Mouse (Mus musculus) T-helper 2 cell (primary cell): Measurements from ENCODE around the gene Yipf4.
"Not testable (repeated sequence)": the region's sequence is repeated elsewhere in the genome, so short reads cannot be mapped to it uniquely, and the experiment has no call there.

Experiments used
- in situ Hi-C: fragments of 300-600 bp; cut with MboI, MseI; formaldehyde crosslinking; loops from one replicate; pipeline ENCODE4 v1.15.1; 2025; ENCODE audit warnings: high pct_unique_total_duplicates

The Yipf4 gene

GRCm38 (mm10) chr17:74489024-74489900 is at the start of gene Yipf4:
Gene Yipf4, plus strand, starts transcription at chr17:74489493.
- in situ Hi-C loops: no loop called here

GRCm38 (mm10) chr17:74440486-74440885 is 48.8 kb upstream of the Yipf4 start:
- in situ Hi-C loops: no loop called here

GRCm38 (mm10) chr17:74449776-74450175 is 39.5 kb upstream of the Yipf4 start:
- in situ Hi-C loops: no loop called here

- in situ Hi-C loops: no loop called here
These were observed 35.4 kb upstream of the Yipf4 start for GRCm38 (mm10) chr17:74453928-74454327.

GRCm38 (mm10) chr17:74454660-74455059 is 34.6 kb upstream of the Yipf4 start:
- in situ Hi-C loops: no loop called here

GRCm38 (mm10) chr17:74455426-74455825 is 33.9 kb upstream of the Yipf4 start:
- in situ Hi-C loops: no loop called here

GRCm38 (mm10) chr17:74456825-74457224 is 32.5 kb upstream of the Yipf4 start:
- in situ Hi-C loops: no loop called here

- in situ Hi-C loops: no loop called here
These were observed 31.2 kb upstream of the Yipf4 start for GRCm38 (mm10) chr17:74457972-74458677.

- in situ Hi-C loops: no loop called here
These were observed 30.4 kb upstream of the Yipf4 start, which contains the start of gene Nlrc4 for GRCm38 (mm10) chr17:74458711-74459408. Gene Nlrc4, minus strand, starts transcription at chr17:74459142.

- in situ Hi-C loops: no loop called here
These were observed 25.8 kb upstream of the Yipf4 start for GRCm38 (mm10) chr17:74463510-74463909.

- in situ Hi-C loops: not testable (repeated sequence)
These were observed 21.3 kb upstream of the Yipf4 start for GRCm38 (mm10) chr17:74467981-74468380.

GRCm38 (mm10) chr17:74470133-74470532 is 19.2 kb upstream of the Yipf4 start:
- in situ Hi-C loops: not testable (repeated sequence)

- in situ Hi-C loops: no loop called here
These were observed 8.8 kb upstream of the Yipf4 start for GRCm38 (mm10) chr17:74480361-74481069.

GRCm38 (mm10) chr17:74489901-74490220 is 568 bp downstream of the Yipf4 start:
- in situ Hi-C loops: no loop called here

- in situ Hi-C loops: no loop called here
These were observed 2.3 kb downstream of the Yipf4 start for GRCm38 (mm10) chr17:74491565-74491964.

GRCm38 (mm10) chr17:74500204-74500603 is 10.9 kb downstream of the Yipf4 start:
- in situ Hi-C loops: no loop called here

GRCm38 (mm10) chr17:74501085-74501484 is 11.8 kb downstream of the Yipf4 start:
- in situ Hi-C loops: no loop called here

GRCm38 (mm10) chr17:74507934-74508333 is 18.6 kb downstream of the Yipf4 start:
- in situ Hi-C loops: no loop called here

GRCm38 (mm10) chr17:74508600-74508999 is 19.3 kb downstream of the Yipf4 start:
- in situ Hi-C loops: no loop called here

- in situ Hi-C loops: no loop called here
These were observed 23.0 kb downstream of the Yipf4 start for GRCm38 (mm10) chr17:74512308-74512707.
